Mouse (Mus musculus) ES-E14 (cell line): ENCODE results near the gene Slc38a8.

Experiments used
- HCFC1 ChIP-seq: IDR thresholded peaks from 2 replicates; pipeline ENCODE4 v1.6.1; 2012; ENCODE audit warnings: low read length, inconsistent platforms, borderline replicate concordance; ENCODE audit not compliant: insufficient read depth
- ZNF384 ChIP-seq: IDR thresholded peaks from 2 replicates; pipeline ENCODE4 v1.6.1; 2012; ENCODE audit warnings: low read depth, low read length, inconsistent platforms

GRCm38 (mm10) chr8:119438876-119439275 lies 62.6 kb downstream of the Slc38a8 start:
- TF ChIP-seq HCFC1 (no peak), ZNF384 (no peak)
